24 mouse cellular contexts compared by ENCODE assay signal in genomic region chr2:103388311-103388710, GRCm38 (mm10). TPM values are rescaled to one million over a fixed set of nuclear protein-coding genes. Genes with fewer than 3 reads are reported as not detected.
"Had no signal": no experiment of that assay in that cellular context is flagged by ENCODE, and none has a peak within 500 bp of the region (broad histone marks: within the 10 kb centered on the region; RNA-seq: fewer than 3 reads in every experiment).

No protein-coding gene starts in this region.

- H3K9ac ChIP-seq: intestine, embryonic 15.5 days; limb, embryonic 13.5 days; liver, embryonic 12.5 days; liver, embryonic 15.5 days; lung, embryonic 14.5 days; midbrain, embryonic 12.5 days; midbrain, embryonic 15.5 days; neural tube, embryonic 12.5 days; neural tube, embryonic 15.5 days had no signal

- H3K4me3 ChIP-seq: intestine, embryonic 15.5 days; limb, embryonic 10.5 days; limb, embryonic 13.5 days; liver, embryonic 12.5 days; liver, embryonic 15.5 days; midbrain, embryonic 12.5 days; midbrain, embryonic 15.5 days; neural tube, embryonic 12.5 days; neural tube, embryonic 15.5 days had no signal

- H3K27me3 ChIP-seq: intestine, embryonic 15.5 days; limb, embryonic 13.5 days; liver, embryonic 12.5 days; liver, embryonic 15.5 days; midbrain, embryonic 12.5 days; midbrain, embryonic 15.5 days; neural tube, embryonic 12.5 days; neural tube, embryonic 15.5 days had no signal

- H3K4me2 ChIP-seq: intestine, embryonic 15.5 days; limb, embryonic 13.5 days; liver, embryonic 12.5 days; liver, embryonic 15.5 days; lung, embryonic 14.5 days; midbrain, embryonic 12.5 days; midbrain, embryonic 15.5 days; neural tube, embryonic 12.5 days; neural tube, embryonic 15.5 days had no signal

- H3K27ac ChIP-seq: intestine, embryonic 15.5 days; limb, embryonic 10.5 days; limb, embryonic 13.5 days; liver, embryonic 12.5 days; liver, embryonic 15.5 days; macrophage; midbrain, embryonic 12.5 days; midbrain, embryonic 15.5 days; neural tube, embryonic 12.5 days; neural tube, embryonic 15.5 days; stomach, postnatal 0 days had no signal

- H3K36me3 ChIP-seq: intestine, embryonic 15.5 days; limb, embryonic 10.5 days; limb, embryonic 13.5 days; liver, embryonic 12.5 days; liver, embryonic 15.5 days; midbrain, embryonic 12.5 days; midbrain, embryonic 15.5 days; neural tube, embryonic 12.5 days; neural tube, embryonic 15.5 days had no signal

- DNase-seq: kidney, adult 18-20 months; kidney, adult 9 months; kidney, postnatal 14 days; kidney, postnatal 4 days; layer of hippocampus, postnatal 36 days; liver; lung, embryonic 14.5 days; right cerebral cortex, adult 18-20 months; right cerebral cortex, postnatal 14 days; right cerebral cortex, postnatal 4 days; thymus, adult 2 months; thymus, postnatal 14 days; thymus, postnatal 4 days had no signal

- H3K4me1 ChIP-seq: intestine, embryonic 15.5 days; limb, embryonic 10.5 days; liver, embryonic 12.5 days; liver, embryonic 15.5 days had no signal

- ATAC-seq: intestine, embryonic 15.5 days; liver, embryonic 12.5 days; midbrain, embryonic 15.5 days had no signal

- H3K9me3 ChIP-seq: intestine, embryonic 15.5 days; limb, embryonic 10.5 days; limb, embryonic 13.5 days; liver, embryonic 12.5 days; liver, embryonic 15.5 days; midbrain, embryonic 12.5 days; midbrain, embryonic 15.5 days; neural tube, embryonic 12.5 days; neural tube, embryonic 15.5 days had no signal

RNA-seq across cellular contexts. Expression of gene Elf5, which starts 23.2 kb away (rescaled TPM):
- polyA plus RNA-seq: liver, embryonic 12.5 days; macrophage; midbrain, embryonic 15.5 days; neural tube, embryonic 12.5 days; neural tube, embryonic 15.5 days had no signal
